Comparison of ENCODE assay signal across 11 mouse cellular contexts in the genomic region with DNA sequence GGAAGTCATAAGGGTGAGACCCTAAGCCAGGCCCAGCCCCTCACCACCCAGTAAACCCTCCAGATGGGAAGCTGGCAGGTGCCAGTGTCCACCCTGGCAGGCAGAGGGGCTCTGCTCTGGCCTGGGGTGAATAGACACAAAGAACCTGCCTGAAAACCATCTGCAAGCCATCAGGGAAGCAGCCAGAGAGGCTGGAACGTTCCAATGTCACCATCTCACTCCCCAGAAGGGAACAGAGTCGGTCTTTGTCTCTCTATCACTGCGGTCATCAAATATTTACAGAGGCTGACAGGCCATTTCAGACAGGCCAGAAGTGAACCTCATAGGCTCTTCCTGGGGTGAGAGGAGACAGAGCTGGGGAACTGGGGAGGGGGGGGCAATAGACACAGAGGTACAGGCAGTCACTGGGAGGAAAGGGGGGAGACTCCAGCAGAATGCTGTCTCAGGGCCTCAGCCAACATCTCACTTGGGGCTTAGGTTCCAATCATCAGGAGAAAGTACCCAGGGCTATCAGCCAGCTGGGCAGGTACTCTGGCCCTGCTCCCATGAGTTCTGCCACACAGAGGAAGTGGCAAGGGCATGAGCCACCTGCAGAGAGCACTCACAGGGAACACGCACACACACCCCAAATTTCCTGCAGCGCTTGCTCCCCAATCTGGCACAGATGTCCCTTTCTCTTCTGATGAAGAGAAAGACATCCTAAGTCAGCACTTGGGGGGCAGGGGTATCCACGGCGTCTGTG. TPM values are rescaled to one million over a fixed set of nuclear protein-coding genes. Genes with fewer than 3 reads are reported as not detected.
DNase-seq lines count a peak whose midpoint lies in the region; ATAC-seq lines count a peak whose summit lies in the region.
"Had no signal": no experiment of that assay in that cellular context is flagged by ENCODE, and none has a peak within 500 bp of the region (broad histone marks: within the 10 kb centered on the region; RNA-seq: fewer than 3 reads in every experiment).

No protein-coding gene starts in this region.

- peak; percentile 51 to 54 for DNase-seq in cerebellum, adult 18-20 months
- no peak for DNase-seq in neural tube, embryonic 11.5 days (ENCODE audit: low spot score)
- no peak for DNase-seq in neural tube, embryonic 10.5 days (ENCODE audit: extremely low spot score, low spot score)
- DNase-seq in spleen, postnatal 36 days (ENCODE audit: low spot score in 2 of 2): no peak
- DNase-seq: heart, postnatal 36 days had no signal

- ATAC-seq in cerebellum, adult (ENCODE audit: insufficient number of reproducible peaks, low FRiP score, low TSS enrichment): no peak
- no peak for ATAC-seq in neural tube, embryonic 11.5 days (ENCODE audit: insufficient read depth, low FRiP score, low TSS enrichment)
- no peak for ATAC-seq in midbrain, embryonic 15.5 days (replicated peaks)
- ATAC-seq in granulocyte monocyte progenitor cell, adult 5-6 weeks (replicated peaks; ENCODE audit: poor library complexity, severe bottlenecking): no peak
- no peak for ATAC-seq in megakaryocyte, adult 5-6 weeks (ENCODE audit: poor library complexity, severe bottlenecking)
- ATAC-seq: Patski had no signal

- 66% methylated on average over 7 of the region's 7 CpGs for WGBS in neural tube, embryonic 11.5 days
- 76% methylated on average over 7 of the region's 7 CpGs for WGBS in midbrain, embryonic 15.5 days

- no peak overlapping the region for H3K9ac ChIP-seq in neural tube, embryonic 11.5 days (ENCODE audit: low read length)
- no peak overlapping the region for H3K9ac ChIP-seq in midbrain, embryonic 15.5 days

- no peaks in the 10 kb centered on the region for H3K9me3 ChIP-seq in neural tube, embryonic 11.5 days (ENCODE audit: control insufficient read depth, low read length)
- H3K9me3 ChIP-seq in midbrain, embryonic 15.5 days: no peaks in the 10 kb centered on the region

- peaks cover 24% of the 10 kb centered on the region for H3K4me1 ChIP-seq in neural tube, embryonic 11.5 days (ENCODE audit: control insufficient read depth, insufficient read depth, low read length)
- H3K4me1 ChIP-seq in midbrain, embryonic 15.5 days: peaks cover 62% of the 10 kb centered on the region

- no peaks in the 10 kb centered on the region for H3K27me3 ChIP-seq in neural tube, embryonic 11.5 days (ENCODE audit: control insufficient read depth, insufficient read depth, low read length)
- H3K27me3 ChIP-seq in midbrain, embryonic 15.5 days (replicated peaks): no peaks in the 10 kb centered on the region

- H3K27ac ChIP-seq in neural tube, embryonic 11.5 days (ENCODE audit: low read depth, low read length): peak overlapping the region; percentile 15; the same call in 1 of the 2 replicates
- H3K27ac ChIP-seq in midbrain, embryonic 15.5 days: peak overlapping the region; percentile 32
- H3K27ac ChIP-seq: macrophage had no signal

- H3K36me3 ChIP-seq in neural tube, embryonic 11.5 days (ENCODE audit: control insufficient read depth, insufficient read depth, low read length): no peaks in the 10 kb centered on the region
- no peaks in the 10 kb centered on the region for H3K36me3 ChIP-seq in midbrain, embryonic 15.5 days (replicated peaks)

- H3K4me2 ChIP-seq in neural tube, embryonic 11.5 days (ENCODE audit: low read depth): no peak overlapping the region
- no peak overlapping the region for H3K4me2 ChIP-seq in midbrain, embryonic 15.5 days

- H3K4me3 ChIP-seq in neural tube, embryonic 11.5 days (ENCODE audit: low read depth, low read length): no peak overlapping the region
- no peak overlapping the region for H3K4me3 ChIP-seq in midbrain, embryonic 15.5 days

RNA-seq across cellular contexts. Expression of a gene that starts 15.7 kb away (rescaled TPM):
- polyA plus RNA-seq in neural tube, embryonic 11.5 days (2014; fragmentation: Nextera tagmentation; extraction: Ambion mirVana): 9.5 and 10.7 TPM in 2 replicates
- polyA plus RNA-seq in midbrain, embryonic 15.5 days (2015; fragmentation: Nextera tagmentation; extraction: Ambion mirVana): 26.0 and 27.8 TPM in 2 replicates
- not detected in 2 replicates for total RNA-seq in granulocyte monocyte progenitor cell, adult 5-6 weeks (2014; fragmentation: Nextera tagmentation)
- not detected in 2 replicates for total RNA-seq in granulocyte monocyte progenitor cell, adult 5-6 weeks (2017)
- total RNA-seq in megakaryocyte, adult 5-6 weeks (2015): 0.66 and 1.6 TPM in 2 replicates
- 0.33 and 0.48 TPM in 2 replicates for total RNA-seq in megakaryocyte, adult 5-6 weeks (2017)
- polyA plus RNA-seq: macrophage had no signal

RNA-seq across cellular contexts. Expression of a gene that starts 55.2 kb away (rescaled TPM):
- polyA plus RNA-seq in neural tube, embryonic 11.5 days (2014; fragmentation: Nextera tagmentation; extraction: Ambion mirVana): 20.4 TPM in 2 replicates
- 21.2 and 22.8 TPM in 2 replicates for polyA plus RNA-seq in midbrain, embryonic 15.5 days (2015; fragmentation: Nextera tagmentation; extraction: Ambion mirVana)
- 52.5 and 96.9 TPM in 2 replicates for total RNA-seq in granulocyte monocyte progenitor cell, adult 5-6 weeks (2014; fragmentation: Nextera tagmentation)
- total RNA-seq in granulocyte monocyte progenitor cell, adult 5-6 weeks (2017): 44.6 and 48.6 TPM in 2 replicates
- total RNA-seq in megakaryocyte, adult 5-6 weeks (2015): 76.1 and 81.6 TPM in 2 replicates
- 33.4 and 48.2 TPM in 2 replicates for total RNA-seq in megakaryocyte, adult 5-6 weeks (2017)

Comparison
In these comparisons a context has a peak if more than half of its experiments do, and no peak if none do; other contexts are left out.
1. DNase-seq: peak in cerebellum, adult 18-20 months (2 of 2); none in neural tube, embryonic 11.5 days (single experiment), neural tube, embryonic 10.5 days (single experiment) and spleen, postnatal 36 days (0 of 2).